Mouse (Mus musculus): ENCODE results near the gene Ktn1. TPM values are rescaled to one million over a fixed set of nuclear protein-coding genes. Genes with fewer than 3 reads are reported as not detected.

Ktn1 gene
- 52.6 and 61.2 TPM in 2 replicates for polyA plus RNA-seq (2012; rRNA removed)

DNA sequence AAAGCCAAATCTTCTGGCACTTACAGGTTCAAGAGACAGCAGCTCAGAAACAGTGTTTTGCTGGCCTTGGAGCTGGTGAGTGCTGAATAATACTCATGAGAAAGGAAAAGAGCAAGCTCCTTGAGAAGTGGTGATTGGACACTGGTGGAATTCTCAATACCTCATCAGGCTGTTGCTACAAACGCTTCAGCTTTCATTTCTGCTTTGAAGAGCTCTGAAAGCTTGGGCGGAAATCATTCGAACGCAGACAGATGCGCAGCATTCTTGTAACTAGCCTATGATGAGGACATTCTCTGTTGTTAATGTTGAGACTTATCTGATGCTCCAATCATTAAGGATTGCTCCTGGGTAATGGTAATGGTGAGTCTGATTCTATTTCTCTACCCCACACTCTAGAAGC is at the start of gene Ktn1:
TSS of gene Ktn1 (plus strand) at position 231 of the 400 bp plus-strand sequence.
- no peak for DNase-seq (ENCODE audit: extremely low spot score in 1 of 2, low spot score in 1 of 2)

DNA sequence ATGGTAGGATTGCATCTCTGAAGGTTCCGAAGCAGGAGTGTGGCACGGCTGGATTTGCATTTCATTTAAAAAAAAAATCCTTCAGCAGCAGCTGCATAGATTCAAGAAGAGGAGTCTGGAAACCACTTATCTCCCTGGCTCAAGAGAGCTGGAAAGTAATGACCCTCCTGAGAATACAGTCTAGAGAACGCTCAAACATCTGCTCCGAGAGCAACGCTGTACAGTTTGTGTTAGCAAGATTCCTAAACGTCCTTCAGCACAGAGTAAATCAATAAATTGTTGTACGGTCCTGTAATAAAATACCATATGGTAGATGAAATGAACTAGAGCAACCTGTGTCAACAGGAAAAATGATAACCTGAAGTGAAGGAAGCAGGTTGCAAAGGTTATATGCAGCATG is 35.0 kb upstream of the Ktn1 start:
- DNase-seq (ENCODE audit: extremely low spot score in 1 of 2, low spot score in 1 of 2), result no peak

GRCm38 (mm10) chr14:47618891-47619290 is 29.4 kb upstream of the Ktn1 start:
- DNase-seq (ENCODE audit: extremely low spot score in 1 of 2, low spot score in 1 of 2), result no peak

- no peak for DNase-seq (ENCODE audit: extremely low spot score in 1 of 2, low spot score in 1 of 2)
Measured at GRCm38 (mm10) chr14:47621901-47622300, 26.3 kb upstream of the Ktn1 start.

- no peak for DNase-seq (ENCODE audit: extremely low spot score in 1 of 2, low spot score in 1 of 2)
Measured at GRCm38 (mm10) chr14:47624837-47625236, 23.4 kb upstream of the Ktn1 start.

- no peak for DNase-seq (ENCODE audit: extremely low spot score in 1 of 2, low spot score in 1 of 2)
Measured at GRCm38 (mm10) chr14:47626143-47626542, 22.1 kb upstream of the Ktn1 start.

DNA sequence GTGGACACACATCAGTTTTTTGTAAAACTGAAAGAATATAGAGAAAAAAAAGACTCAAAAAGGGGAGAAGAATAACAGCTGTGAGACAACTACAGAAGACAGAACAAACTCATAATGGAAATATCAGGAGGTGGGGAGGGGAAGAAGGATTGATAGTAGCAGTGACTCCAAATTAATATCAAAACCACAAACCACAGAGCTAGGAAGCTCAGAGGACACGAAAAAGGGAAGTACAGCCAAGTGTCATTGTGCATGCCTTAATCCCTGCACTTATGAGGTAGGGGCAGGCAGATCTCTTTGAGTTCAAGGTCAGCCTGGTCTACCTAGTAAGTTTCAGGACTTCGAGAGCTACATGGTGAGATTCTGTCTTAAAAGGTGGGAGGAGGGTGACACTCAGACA is 21.4 kb upstream of the Ktn1 start:
- no peak for DNase-seq (ENCODE audit: extremely low spot score in 1 of 2, low spot score in 1 of 2)

- DNase-seq (ENCODE audit: extremely low spot score in 1 of 2, low spot score in 1 of 2), result no peak
Measured at GRCm38 (mm10) chr14:47627360-47627759, 20.9 kb upstream of the Ktn1 start.

GRCm38 (mm10) chr14:47632419-47632818 is 15.8 kb upstream of the Ktn1 start:
- DNase-seq (ENCODE audit: extremely low spot score in 1 of 2, low spot score in 1 of 2), result no peak

DNA sequence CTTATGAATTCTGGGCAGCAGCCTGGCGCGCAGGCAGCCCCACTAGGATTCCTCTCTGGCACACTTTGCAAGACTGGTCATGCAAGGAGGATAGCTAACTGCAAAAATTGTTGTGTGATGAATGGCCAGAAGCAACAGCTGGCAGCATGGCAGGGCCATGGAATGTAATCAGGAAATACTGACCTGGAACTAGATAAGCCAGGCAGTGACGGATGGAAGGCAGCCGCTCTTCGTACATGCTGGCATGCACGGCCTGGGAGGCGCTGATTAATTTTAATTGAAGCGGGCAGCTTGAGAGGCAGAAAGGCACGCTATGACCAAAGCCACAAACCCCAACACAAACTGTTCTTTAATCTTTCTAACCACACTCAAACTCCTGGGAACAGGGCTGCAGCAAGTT is 13.8 kb upstream of the Ktn1 start:
- DNase-seq (ENCODE audit: extremely low spot score in 1 of 2, low spot score in 1 of 2), result no peak

DNA sequence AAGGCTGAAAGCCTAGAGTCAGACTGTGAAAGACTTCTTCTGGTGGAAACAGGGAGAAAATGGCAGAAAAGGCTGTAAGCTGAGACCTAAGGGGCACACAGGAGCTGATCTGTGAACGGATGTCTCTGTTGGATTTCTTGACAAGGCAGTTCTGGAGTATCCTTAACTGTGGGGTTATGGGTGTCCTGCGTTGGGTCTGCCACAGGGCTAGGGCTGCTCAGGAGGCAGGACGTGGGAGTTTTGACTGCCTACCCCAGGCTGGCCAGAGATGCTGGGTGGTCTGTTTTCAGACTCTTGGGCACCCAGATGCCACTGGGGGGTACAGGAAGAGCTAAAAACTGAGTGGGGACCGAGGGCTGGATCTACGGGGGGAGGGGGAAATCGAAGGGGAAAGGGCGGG is 13.4 kb upstream of the Ktn1 start:
- DNase-seq (ENCODE audit: extremely low spot score in 1 of 2, low spot score in 1 of 2), result no peak

- no peak for DNase-seq (ENCODE audit: extremely low spot score in 1 of 2, low spot score in 1 of 2)
Measured at GRCm38 (mm10) chr14:47638316-47638895, 9.8 kb upstream of the Ktn1 start.

- DNase-seq (ENCODE audit: extremely low spot score in 1 of 2, low spot score in 1 of 2), result no peak
Measured at GRCm38 (mm10) chr14:47645620-47646019, 2.6 kb upstream of the Ktn1 start.

GRCm38 (mm10) chr14:47646246-47646645 is 2.0 kb upstream of the Ktn1 start:
- no peak for DNase-seq (ENCODE audit: extremely low spot score in 1 of 2, low spot score in 1 of 2)

DNA sequence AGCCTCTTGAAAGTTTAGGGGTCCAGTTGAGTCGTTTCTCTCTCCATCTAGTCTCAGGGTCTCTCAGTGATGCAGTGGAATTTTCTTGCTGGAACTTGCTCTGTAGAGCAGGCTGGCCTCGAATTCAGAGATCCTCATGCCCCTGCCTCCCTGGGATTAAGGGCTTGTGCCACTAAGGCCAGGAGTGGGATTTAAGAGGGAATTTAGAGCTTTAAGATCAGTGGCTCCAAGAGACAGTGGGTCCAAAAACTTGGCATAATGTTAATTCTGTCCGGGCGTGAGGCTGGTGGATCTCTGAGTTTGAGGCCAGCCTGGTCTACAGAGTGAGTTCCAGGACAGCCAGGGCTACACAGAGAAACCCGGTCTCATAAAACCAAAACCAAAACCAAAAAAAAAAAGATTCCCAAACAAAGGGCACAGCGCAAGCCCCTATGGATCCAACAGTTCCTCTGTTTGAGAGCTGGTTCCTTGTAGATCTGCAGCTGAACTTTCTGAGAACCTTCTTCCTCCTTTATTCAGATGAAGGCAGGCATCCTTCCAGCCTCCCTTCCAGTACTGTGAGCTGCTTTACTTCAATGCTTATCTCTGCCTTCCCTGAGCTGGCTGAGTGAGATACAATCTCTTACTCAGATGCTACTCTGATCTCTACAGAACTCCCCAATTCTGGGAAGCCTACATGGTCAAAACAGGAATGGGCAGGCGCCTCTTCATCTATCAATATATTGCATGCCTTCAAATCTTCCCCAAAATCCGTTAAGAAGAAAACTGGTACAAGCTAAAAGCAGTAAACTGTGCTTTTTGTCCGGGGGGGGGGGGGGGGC is 1.3 kb upstream of the Ktn1 start:
- no peak for DNase-seq (ENCODE audit: extremely low spot score in 1 of 2, low spot score in 1 of 2)

DNA sequence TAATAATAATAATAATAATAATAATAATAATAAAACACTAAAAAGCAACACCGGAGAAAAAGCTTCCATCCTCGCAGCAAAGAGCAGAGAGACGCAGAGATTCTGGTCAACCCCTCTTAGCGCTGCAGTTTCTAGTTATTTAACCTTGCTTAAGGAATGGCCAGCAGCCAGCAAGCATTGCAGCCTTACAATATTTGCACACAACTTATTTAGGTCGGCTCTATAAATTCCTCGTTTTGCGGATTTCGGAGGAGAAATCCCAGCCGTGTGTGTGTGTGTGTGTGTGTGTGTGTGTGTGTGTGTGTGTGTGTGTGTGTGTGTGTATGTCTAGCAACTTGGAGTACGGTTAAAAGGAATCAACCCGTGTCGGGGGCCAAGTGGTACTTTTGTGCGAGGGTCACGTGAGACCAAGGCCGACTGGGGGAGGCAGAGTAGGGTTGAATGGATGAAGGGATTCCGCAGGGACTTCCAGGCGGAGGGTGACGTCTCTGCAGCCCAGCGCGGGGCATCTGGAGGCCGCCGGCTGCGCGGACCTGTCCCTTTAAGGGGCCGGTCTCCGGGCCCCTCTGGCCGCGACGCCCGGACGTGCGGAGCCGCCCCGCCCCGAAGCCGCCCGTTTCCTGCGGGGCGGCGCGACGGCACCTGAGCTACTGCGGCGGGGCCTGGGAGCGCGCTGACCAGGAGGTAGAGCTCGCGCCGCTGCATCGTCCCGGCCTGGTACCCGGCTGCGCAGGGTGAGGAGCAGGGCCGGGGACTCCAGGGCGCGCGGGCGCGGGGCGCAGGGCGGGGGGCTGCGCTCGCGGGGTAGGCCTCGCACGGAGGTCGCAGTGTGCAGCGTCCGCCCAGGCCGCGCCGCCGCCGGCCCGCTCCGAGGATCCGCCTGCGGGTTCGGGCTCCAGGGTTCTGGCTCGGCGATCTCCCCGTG is 720 bp downstream of the Ktn1 start:
- peak; percentile 59 to 76 for DNase-seq (ENCODE audit: extremely low spot score in 1 of 2, low spot score in 1 of 2)

DNA sequence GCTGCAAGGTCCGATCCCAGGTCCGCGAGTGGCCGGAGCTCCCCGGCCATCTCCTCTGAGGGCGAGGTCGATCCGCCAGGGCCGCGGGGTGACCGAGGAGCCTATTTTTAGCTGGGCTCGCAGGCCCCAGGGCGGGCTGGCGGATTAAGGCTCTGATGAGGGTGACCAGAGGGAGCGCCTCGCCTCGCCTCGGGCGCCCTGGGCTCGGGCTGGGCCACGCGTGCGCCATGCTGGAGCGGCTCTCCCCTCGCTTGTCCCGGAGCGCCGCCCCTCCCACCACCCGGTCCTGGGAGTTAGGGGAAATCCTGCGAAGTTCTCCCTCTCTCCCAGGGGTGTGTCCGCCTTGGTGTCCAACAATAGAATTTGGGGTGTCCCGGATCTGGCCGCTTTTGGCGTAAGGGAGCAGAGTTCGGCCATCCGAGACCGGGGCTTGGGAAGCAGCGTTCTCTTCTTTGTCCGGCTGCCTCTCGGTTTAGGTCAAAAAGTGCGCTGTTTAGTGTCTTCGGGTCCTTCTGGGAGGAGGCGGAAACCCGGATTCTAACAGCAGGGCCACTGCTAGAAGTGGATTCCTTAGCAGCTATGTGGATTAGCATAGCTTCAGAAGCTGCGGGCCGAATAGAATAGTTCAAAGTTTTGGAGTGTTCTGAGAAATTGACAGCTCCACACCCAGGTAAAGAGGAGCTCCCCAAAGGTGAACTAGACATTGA is 1.5 kb downstream of the Ktn1 start:
- no peak for DNase-seq (ENCODE audit: extremely low spot score in 1 of 2, low spot score in 1 of 2)

DNA sequence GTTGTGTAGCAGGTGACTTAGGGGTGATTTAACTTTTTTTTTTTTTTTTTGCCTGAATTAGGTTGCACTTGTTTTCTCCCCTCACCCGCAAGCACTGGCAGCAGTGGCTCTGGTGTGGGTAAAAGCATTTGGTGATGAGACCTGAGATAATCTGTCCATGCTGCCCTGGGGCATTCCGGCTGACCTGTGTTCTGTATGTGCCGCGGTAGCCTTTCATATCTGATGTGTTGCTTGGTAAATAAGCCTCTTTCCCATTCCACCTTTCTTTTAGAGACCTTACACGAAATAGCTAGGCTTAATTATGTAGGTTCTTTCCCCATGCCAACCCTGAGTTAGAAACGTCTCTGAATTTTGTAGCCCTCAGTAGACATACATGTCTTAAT is 2.1 kb downstream of the Ktn1 start:
- no peak for DNase-seq (ENCODE audit: extremely low spot score in 1 of 2, low spot score in 1 of 2)

GRCm38 (mm10) chr14:47651272-47651671 is 3.0 kb downstream of the Ktn1 start:
- DNase-seq (ENCODE audit: extremely low spot score in 1 of 2, low spot score in 1 of 2), result no peak

GRCm38 (mm10) chr14:47655444-47655843 is 7.2 kb downstream of the Ktn1 start:
- DNase-seq (ENCODE audit: extremely low spot score in 1 of 2, low spot score in 1 of 2), result no peak

Measured in frontal cortex, adult 2 months (tissue).